Mouse (Mus musculus) forebrain, embryonic 11.5 days (tissue): ENCODE data around the gene Gm49486. TPM values are rescaled to one million over a fixed set of nuclear protein-coding genes. Genes with fewer than 3 reads are reported as not detected.

Experiments used
- ATAC-seq: fragments of 200-750 bp; cut with Nextera tagmentation; replicated peaks from 2 replicates; pipeline ENCODE4 v1.8.0; 2017; ENCODE audit warnings: moderate TSS enrichment; ENCODE audit not compliant: low FRiP score
- DNase-seq: peaks from one replicate; pipeline ENCODE4 v3.0.0-alpha.2; 2017; ENCODE audit warnings: low spot score
- H3K27ac ChIP-seq: fragments of 300-500 bp; sonication (generic); 2 replicates; pipeline ENCODE4 v1.5.1; 2014; ENCODE audit warnings: low read depth, low read length
- H3K27me3 ChIP-seq: fragments of 300-500 bp; sonication (generic); 2 replicates; pipeline ENCODE4 v1.6.1; 2014; ENCODE audit warnings: mild to moderate bottlenecking, low read length, mixed read lengths; ENCODE audit not compliant: control insufficient read depth, insufficient read depth
- H3K36me3 ChIP-seq: fragments of 300-500 bp; sonication (generic); 2 replicates; pipeline ENCODE4 v1.6.1; 2014; ENCODE audit warnings: mild to moderate bottlenecking, low read length, moderate library complexity, mixed read lengths; ENCODE audit not compliant: control insufficient read depth, insufficient read depth
- H3K4me1 ChIP-seq: fragments of 300-500 bp; sonication (generic); replicated peaks from 2 replicates; pipeline ENCODE4 v1.6.1; 2014; ENCODE audit warnings: low read length, mixed read lengths; ENCODE audit not compliant: control insufficient read depth, insufficient read depth
- H3K4me2 ChIP-seq: fragments of 300-500 bp; sonication (generic); 2 replicates; pipeline ENCODE4 v1.6.1; 2014; ENCODE audit warnings: low read depth, mild to moderate bottlenecking, low read length, moderate library complexity, mixed read lengths; ENCODE audit not compliant: severe bottlenecking
- H3K4me3 ChIP-seq: fragments of 300-500 bp; sonication (generic); 2 replicates; pipeline ENCODE4 v1.5.1; 2014; ENCODE audit warnings: low read depth, low read length
- H3K9ac ChIP-seq: fragments of 300-500 bp; sonication (generic); 2 replicates; pipeline ENCODE4 v1.6.1; 2014; ENCODE audit warnings: low read length
- H3K9me3 ChIP-seq: fragments of 300-500 bp; sonication (generic); 2 replicates; pipeline ENCODE4 v1.6.1; 2016; ENCODE audit warnings: low read length, mixed read lengths; ENCODE audit not compliant: control insufficient read depth
- WGBS: fragments of 180-500 bp; shearing (Covaris S2); extraction: QIAGEN DNeasy Blood & Tissue Kit; methylation state at CpG from one replicate; pipeline ENCODE4 v1.1.7; 2014; 5-methylcytosine and 5-hydroxymethylcytosine counted together
- polyA plus RNA-seq: library from polyadenylated mRNA; unstranded; fragments of >200 nt; fragmentation: Nextera tagmentation; extraction: Ambion mirVana; gene quantifications from 2 replicates; pipeline ENCODE4 v1.2.1, GENCODE M21; 2014

The Gm49486 gene
- polyA plus RNA-seq, 1 experiment from 2014 or later: 0.41 TPM

DNA sequence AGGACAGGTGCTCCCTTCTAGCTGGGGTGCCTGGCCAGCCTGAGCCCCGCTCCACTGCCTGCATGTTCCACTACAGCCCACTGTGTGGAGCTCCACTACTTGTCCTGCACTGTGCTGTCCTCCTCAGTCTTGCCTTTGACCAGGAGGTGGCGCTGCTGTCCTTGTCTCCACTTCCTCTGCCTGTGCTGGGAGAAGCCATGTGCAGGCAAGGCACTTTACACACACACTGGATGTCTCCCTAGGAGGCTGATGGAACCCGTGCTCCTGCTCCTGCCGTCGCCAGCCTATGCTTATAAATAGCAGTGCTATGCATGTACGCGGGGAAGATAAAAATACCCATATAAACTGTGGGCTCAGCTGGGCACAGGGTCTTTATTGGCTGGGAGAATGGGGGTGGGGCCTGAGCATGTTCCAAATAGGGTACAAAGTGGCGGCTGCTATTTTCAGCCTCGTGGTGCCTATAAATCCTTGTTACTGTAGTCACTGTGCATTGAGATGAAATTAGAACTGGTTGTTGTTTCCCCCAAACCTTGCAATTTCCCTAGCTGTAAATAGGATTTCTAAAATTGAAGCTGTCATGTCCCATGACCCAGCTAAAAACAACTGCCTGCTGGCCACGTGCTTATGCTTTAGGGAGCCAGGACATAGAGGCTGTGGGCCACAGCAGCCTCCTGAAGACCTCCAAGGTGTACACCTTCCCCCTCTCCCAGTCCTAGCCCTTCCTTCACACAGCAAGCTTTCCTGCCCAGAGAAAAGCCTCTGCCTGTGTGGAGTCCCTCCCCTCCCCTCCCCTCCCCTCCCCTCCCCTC is 14.2 kb downstream of the Gm49486 start:
- H3K4me2 ChIP-seq: no peak overlapping the region
- ATAC-seq (peak; percentile 96), DNase-seq (peak; percentile 98)
- no peak overlapping the region for H3K9ac ChIP-seq
- H3K9me3 ChIP-seq: no peaks in the 10 kb centered on the region
- no peaks in the 10 kb centered on the region for H3K27me3 ChIP-seq
- H3K36me3 ChIP-seq: peaks cover 4% of the 10 kb centered on the region; the same call in 1 of the 2 replicates
- WGBS: 27% methylated on average over 10 of the region's 10 CpGs
- H3K27ac ChIP-seq: no peak overlapping the region
- H3K4me3 ChIP-seq: no peak overlapping the region
- H3K4me1 ChIP-seq: no peaks in the 10 kb centered on the region; the same call in 1 of the 2 replicates

DNA sequence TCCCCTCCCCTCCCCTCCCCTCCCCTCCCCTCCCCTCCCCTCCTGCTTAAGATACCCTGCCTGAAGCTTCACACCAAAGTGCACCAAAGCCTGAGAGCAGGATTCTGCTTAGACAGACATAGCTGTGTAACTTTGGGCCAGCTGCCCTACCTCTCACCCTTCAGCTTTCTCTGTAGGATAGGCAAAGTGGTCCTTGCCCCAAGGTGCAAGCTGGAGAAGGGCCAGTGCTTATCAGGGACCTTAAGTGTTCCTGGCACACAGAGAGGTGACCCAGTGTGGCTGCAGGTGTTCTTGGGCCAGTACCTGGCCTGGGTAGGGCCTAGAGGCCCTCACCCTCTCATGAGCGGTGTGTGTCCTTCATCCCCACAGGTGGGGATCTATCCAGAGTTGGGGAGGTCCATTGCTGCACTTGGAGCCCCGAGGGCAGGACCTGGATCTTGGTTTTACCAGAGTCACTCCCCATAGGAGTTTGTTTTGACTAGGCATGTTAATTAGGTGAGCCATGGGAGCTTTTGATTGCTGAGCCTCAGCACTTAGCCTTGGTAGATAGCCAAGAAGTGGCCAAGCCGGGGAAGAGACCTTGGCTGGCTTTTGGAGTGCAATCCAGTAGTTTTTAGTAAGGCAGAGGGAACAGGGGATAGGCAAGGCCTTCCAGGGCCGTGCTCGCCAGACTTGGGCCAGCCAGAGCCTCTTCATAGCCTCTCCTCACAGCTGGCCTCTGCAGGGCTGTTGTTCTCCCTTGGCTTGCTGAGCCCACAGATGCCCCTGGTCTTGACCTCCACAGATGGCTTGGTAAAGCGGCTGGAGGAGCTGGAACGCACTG is 15.1 kb downstream of the Gm49486 start:
- no peak overlapping the region for H3K4me2 ChIP-seq
- H3K27ac ChIP-seq: no peak overlapping the region
- peaks cover 4% of the 10 kb centered on the region; the same call in 1 of the 2 replicates for H3K36me3 ChIP-seq
- H3K4me1 ChIP-seq: no peaks in the 10 kb centered on the region; the same call in 1 of the 2 replicates
- ATAC-seq (no peak), DNase-seq (no peak)
- WGBS: 78% methylated on average over 7 of the region's 7 CpGs
- no peaks in the 10 kb centered on the region for H3K9me3 ChIP-seq
- no peak overlapping the region for H3K4me3 ChIP-seq
- H3K27me3 ChIP-seq: no peaks in the 10 kb centered on the region
- no peak overlapping the region for H3K9ac ChIP-seq

DNA sequence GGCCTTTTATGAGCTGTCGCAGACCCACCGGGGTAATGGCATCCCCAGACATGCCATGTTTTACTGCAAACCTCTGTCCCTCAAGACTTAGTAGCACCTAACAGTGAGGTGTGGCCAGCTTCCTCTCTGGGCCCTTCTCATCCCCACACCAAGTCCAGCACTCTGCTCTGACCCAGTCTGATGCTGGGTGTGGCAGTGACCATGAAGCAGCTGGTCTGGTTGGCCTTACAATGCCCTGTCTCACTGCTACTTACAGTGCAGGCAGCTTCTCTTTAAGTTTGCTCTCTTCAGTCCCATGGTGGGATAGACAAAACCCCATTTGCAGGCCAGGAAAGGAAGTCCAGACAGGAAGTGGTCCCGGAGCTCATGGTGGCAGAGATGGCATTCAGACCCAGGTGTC is 16.1 kb downstream of the Gm49486 start:
- no peaks in the 10 kb centered on the region for H3K27me3 ChIP-seq
- no peaks in the 10 kb centered on the region for H3K9me3 ChIP-seq
- ATAC-seq (no peak), DNase-seq (no peak)
- H3K4me2 ChIP-seq: no peak overlapping the region
- H3K4me1 ChIP-seq: no peaks in the 10 kb centered on the region; the same call in 1 of the 2 replicates
- H3K36me3 ChIP-seq: peaks cover 4% of the 10 kb centered on the region; the same call in 1 of the 2 replicates
- no peak overlapping the region for H3K27ac ChIP-seq
- WGBS: 94% methylated on average over 3 of the region's 3 CpGs
- no peak overlapping the region for H3K9ac ChIP-seq
- no peak overlapping the region for H3K4me3 ChIP-seq

DNA sequence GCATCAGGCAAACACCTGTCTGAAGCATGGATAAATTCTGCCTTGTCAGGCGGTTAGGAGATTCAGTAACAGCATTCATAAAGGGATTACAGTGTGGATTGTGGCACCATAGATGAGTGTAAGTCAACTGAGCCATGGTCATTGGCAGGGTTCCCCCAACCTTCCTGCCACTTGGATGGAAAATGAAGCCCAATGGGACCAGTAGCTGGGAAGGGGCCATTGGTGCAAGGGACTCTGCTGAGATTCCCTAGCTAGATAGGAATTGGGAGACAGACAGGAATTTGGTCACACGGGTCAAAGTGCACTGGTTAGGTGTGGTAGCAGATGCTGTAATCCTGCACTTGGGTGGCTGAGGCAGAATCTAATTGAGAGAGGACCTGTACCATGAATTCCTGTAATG is 21.0 kb downstream of the Gm49486 start:
- DNase-seq: no peak
- Histone ChIP-seq H3K9me3 (no peaks in the 10 kb centered on the region), H3K9ac (no peak overlapping the region), H3K4me1 (peaks cover 7% of the 10 kb centered on the region), H3K4me3 (no peak overlapping the region), H3K27ac (no peak overlapping the region), H3K4me2 (no peak overlapping the region), H3K36me3 (no peaks in the 10 kb centered on the region; the same call in 1 of the 2 replicates), H3K27me3 (peaks cover 26% of the 10 kb centered on the region)
- ATAC-seq: no peak
- 84% methylated on average over 2 of the region's 2 CpGs for WGBS

DNA sequence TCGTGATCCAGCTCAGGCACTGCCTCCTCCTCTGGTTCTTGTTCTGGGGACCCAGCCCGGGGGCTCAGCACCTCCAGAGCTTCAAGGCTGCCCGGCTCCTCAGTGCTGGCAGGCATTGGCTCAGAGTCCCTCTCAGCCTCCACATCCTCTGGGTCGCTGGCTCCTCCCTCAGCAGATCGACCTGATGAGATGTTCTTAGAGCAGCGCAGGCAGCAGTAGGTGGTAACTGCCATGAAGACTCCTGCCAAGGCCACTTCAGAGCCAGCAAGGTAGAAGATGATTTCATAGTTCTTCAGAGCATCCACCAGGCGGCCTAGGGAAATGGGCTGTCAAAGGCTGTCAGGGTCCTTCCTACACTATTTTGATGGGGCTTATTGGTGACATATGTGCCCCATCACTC is 22.0 kb downstream of the Gm49486 start:
- 50% methylated on average over 7 of the region's 7 CpGs for WGBS
- no peak for DNase-seq
- Histone ChIP-seq H3K9me3 (no peaks in the 10 kb centered on the region), H3K27me3 (peaks cover 26% of the 10 kb centered on the region), H3K36me3 (no peaks in the 10 kb centered on the region; the same call in 1 of the 2 replicates), H3K9ac (no peak overlapping the region), H3K4me2 (no peak overlapping the region), H3K27ac (no peak overlapping the region), H3K4me1 (peaks cover 7% of the 10 kb centered on the region), H3K4me3 (no peak overlapping the region)
- ATAC-seq: no peak

DNA sequence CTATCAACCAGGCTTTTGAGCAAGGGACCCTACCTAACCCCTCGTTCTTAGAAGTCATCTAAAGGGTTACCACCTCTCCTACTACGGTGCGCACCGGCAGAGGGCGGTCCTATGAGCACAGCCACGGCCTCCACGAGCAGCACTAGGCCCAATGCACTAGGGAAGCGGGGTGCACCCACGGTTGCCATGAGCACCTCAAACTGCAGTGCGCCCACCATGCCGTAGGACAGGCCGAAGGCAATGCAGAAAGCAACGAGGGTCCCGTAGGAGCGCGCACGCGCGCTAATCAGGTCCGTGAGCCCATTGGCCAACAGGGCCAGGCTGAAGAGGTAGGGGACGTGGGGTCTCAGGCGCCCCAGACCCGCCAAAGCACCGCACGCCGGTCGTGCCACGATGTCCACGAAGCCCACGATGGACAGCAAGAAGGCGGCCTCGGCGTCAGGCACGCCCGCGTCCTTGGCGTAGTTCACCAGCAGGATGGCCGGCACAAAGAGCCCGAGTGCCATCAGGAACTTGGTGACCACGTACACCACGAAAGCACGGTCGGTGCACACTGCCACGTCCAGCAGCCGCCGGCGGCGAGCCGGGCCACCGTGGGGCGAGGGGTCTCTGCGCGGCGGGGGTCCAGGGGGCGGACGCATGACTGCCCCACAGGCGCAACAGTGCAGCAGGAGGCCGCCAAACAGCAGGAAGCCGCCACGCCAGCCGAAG is 22.7 kb downstream of the Gm49486 start:
- Histone ChIP-seq H3K27me3 (peaks cover 26% of the 10 kb centered on the region), H3K27ac (no peak overlapping the region), H3K4me2 (peak overlapping the region; percentile 55), H3K9me3 (no peaks in the 10 kb centered on the region), H3K4me3 (peak overlapping the region; percentile 25), H3K36me3 (no peaks in the 10 kb centered on the region; the same call in 1 of the 2 replicates), H3K9ac (peak overlapping the region; percentile 44), H3K4me1 (peaks cover 7% of the 10 kb centered on the region)
- DNase-seq (peak; percentile 68), ATAC-seq (no peak)
- WGBS: 3% methylated on average over 60 of the region's 61 CpGs

DNA sequence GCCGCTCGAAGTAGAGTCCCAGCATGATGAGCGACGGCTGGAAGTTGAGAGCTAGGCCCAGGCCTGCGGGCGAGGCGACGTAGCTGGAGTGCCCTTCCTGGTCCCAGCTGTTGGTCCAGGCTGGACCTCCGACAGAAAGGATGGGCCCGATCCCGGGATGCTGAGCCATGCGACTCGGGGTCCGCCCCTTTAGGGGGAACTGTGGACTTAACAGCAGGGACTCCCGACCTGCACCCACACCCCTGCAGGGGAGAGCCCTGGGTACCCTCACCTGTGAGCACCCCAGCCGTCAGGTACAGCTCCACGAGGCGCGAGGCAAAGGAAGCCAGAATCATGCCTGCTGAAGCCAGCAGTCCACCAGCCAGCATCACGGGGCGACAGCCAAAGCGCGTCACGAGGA is 23.4 kb downstream of the Gm49486 start:
- WGBS: 27% methylated on average over 24 of the region's 24 CpGs
- H3K4me1 ChIP-seq: peaks cover 7% of the 10 kb centered on the region
- no peaks in the 10 kb centered on the region; the same call in 1 of the 2 replicates for H3K36me3 ChIP-seq
- no peak overlapping the region for H3K27ac ChIP-seq
- no peak for ATAC-seq
- H3K9ac ChIP-seq: peak overlapping the region; percentile 44; the same call in 1 of the 2 replicates
- H3K4me2 ChIP-seq: peak overlapping the region; percentile 55
- peaks cover 26% of the 10 kb centered on the region for H3K27me3 ChIP-seq
- no peaks in the 10 kb centered on the region for H3K9me3 ChIP-seq
- H3K4me3 ChIP-seq: peak overlapping the region; percentile 25
- no peak for DNase-seq

DNA sequence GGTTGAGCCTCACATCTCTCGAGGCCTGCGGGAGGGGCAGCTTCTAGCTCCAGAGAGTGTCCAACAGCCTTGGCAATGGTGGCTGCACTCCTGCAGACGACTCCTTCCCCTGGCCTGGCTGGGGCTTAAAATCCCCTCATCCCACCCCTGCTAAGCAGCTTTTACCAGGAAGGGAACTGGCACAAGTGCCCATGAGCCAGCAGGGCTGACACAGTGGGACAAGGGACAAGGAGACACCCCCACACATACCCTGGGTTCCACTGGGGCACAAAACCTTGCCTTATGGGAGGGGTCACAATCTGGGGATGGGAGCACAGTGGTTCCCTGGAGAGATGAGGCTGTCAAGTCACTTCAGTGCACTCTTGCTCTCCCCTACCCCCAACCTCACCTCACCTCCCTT is 25.5 kb downstream of the Gm49486 start, which contains the start of gene Slc16a8:
Slc16a8 (minus strand) TSS at position 101 of the 400 bp plus-strand sequence.
- peaks cover 28% of the 10 kb centered on the region for H3K27me3 ChIP-seq
- no peak within 1 kb of the TSS for H3K9ac ChIP-seq
- peaks cover 7% of the 10 kb centered on the region for H3K4me1 ChIP-seq
- H3K4me3 ChIP-seq: no peak within 1 kb of the TSS
- H3K36me3 ChIP-seq: no peaks in the 10 kb centered on the region
- WGBS: 33% methylated on average over 3 of the region's 3 CpGs
- ATAC-seq (no peak), DNase-seq (no peak)
- no peaks in the 10 kb centered on the region for H3K9me3 ChIP-seq
- no peak within 1 kb of the TSS for H3K4me2 ChIP-seq
- no peak within 1 kb of the TSS for H3K27ac ChIP-seq
